Mouse (Mus musculus): ENCODE data around the gene Zfp459.
"Not testable (repeated sequence)": the region's sequence is repeated elsewhere in the genome, so short reads cannot be mapped to it uniquely, and the experiment has no call there.

Zfp459 gene

GRCm38 (mm10) chr13:67421207-67421857 lies at the start of gene Zfp459:
Gene Zfp459, minus strand, starts transcription at chr13:67421418.
- DNase-seq (ENCODE audit: low spot score), result peak; percentile 23

- DNase-seq (ENCODE audit: low spot score), result no peak
Measured at GRCm38 (mm10) chr13:67469274-67469673, 48.1 kb upstream of the Zfp459 start.

GRCm38 (mm10) chr13:67463506-67464185 lies 42.4 kb upstream of the Zfp459 start:
- not testable (repeated sequence) for DNase-seq (ENCODE audit: low spot score)

GRCm38 (mm10) chr13:67452021-67452309 lies 30.7 kb upstream of the Zfp459 start:
- DNase-seq (ENCODE audit: low spot score), result no peak

GRCm38 (mm10) chr13:67451172-67452020 lies 30.2 kb upstream of the Zfp459 start, which contains the start of gene Zfp874a:
Gene Zfp874a, minus strand, starts transcription at chr13:67451624.
- peak; percentile 95 for DNase-seq (ENCODE audit: low spot score)

- DNase-seq (ENCODE audit: low spot score), result not testable (repeated sequence)
Measured at GRCm38 (mm10) chr13:67437095-67437494, 15.9 kb upstream of the Zfp459 start.

- no peak for DNase-seq (ENCODE audit: low spot score)
Measured at GRCm38 (mm10) chr13:67428116-67428515, 6.9 kb upstream of the Zfp459 start.

- not testable (repeated sequence) for DNase-seq (ENCODE audit: low spot score)
Measured at GRCm38 (mm10) chr13:67425699-67426098, 4.5 kb upstream of the Zfp459 start.

GRCm38 (mm10) chr13:67422532-67422931 lies 1.3 kb upstream of the Zfp459 start:
- DNase-seq (ENCODE audit: low spot score), result not testable (repeated sequence)

- DNase-seq (ENCODE audit: low spot score), result no peak
Measured at GRCm38 (mm10) chr13:67420558-67421206, 536 bp downstream of the Zfp459 start.

GRCm38 (mm10) chr13:67416811-67417210 lies 4.4 kb downstream of the Zfp459 start:
- no peak for DNase-seq (ENCODE audit: low spot score)

GRCm38 (mm10) chr13:67415759-67416158 lies 5.5 kb downstream of the Zfp459 start:
- DNase-seq (ENCODE audit: low spot score), result no peak

- not testable (repeated sequence) for DNase-seq (ENCODE audit: low spot score)
Measured at GRCm38 (mm10) chr13:67413634-67414033, 7.6 kb downstream of the Zfp459 start.

GRCm38 (mm10) chr13:67399183-67399903 lies 21.9 kb downstream of the Zfp459 start, which contains the start of gene Zfp429:
Gene Zfp429, minus strand, starts transcription at chr13:67399819.
- peak; percentile 72 for DNase-seq (ENCODE audit: low spot score)

- not testable (repeated sequence) for DNase-seq (ENCODE audit: low spot score)
Measured at GRCm38 (mm10) chr13:67376255-67376654, 45.0 kb downstream of the Zfp459 start.

GRCm38 (mm10) chr13:67375050-67375911 lies 45.9 kb downstream of the Zfp459 start, which contains the start of the genes Gm28041 and Zfp456:
Gene Gm28041, minus strand, starts transcription at chr13:67375733.
Gene Zfp456, minus strand, starts transcription at chr13:67375810.
- DNase-seq (ENCODE audit: low spot score), result peak; percentile 62

- peak; percentile 90 for DNase-seq (ENCODE audit: low spot score)
Measured at GRCm38 (mm10) chr13:67360131-67360744, 61.0 kb downstream of the Zfp459 start, which contains the start of the genes Gm28044 and Zfp953. Gene Gm28044, minus strand, starts transcription at chr13:67360536. Gene Zfp953, minus strand, starts transcription at chr13:67360605.
